Mouse (Mus musculus) cerebellum, postnatal 14 days (tissue): ENCODE results near the gene Abcf2.

ENCODE experiments used
- DNase-seq, 2 experiments: peaks; one replicate each; pipeline ENCODE4 v3.0.0; 2021; ENCODE audit warnings: mixed read lengths in 2 of 2

Gene Abcf2

DNA sequence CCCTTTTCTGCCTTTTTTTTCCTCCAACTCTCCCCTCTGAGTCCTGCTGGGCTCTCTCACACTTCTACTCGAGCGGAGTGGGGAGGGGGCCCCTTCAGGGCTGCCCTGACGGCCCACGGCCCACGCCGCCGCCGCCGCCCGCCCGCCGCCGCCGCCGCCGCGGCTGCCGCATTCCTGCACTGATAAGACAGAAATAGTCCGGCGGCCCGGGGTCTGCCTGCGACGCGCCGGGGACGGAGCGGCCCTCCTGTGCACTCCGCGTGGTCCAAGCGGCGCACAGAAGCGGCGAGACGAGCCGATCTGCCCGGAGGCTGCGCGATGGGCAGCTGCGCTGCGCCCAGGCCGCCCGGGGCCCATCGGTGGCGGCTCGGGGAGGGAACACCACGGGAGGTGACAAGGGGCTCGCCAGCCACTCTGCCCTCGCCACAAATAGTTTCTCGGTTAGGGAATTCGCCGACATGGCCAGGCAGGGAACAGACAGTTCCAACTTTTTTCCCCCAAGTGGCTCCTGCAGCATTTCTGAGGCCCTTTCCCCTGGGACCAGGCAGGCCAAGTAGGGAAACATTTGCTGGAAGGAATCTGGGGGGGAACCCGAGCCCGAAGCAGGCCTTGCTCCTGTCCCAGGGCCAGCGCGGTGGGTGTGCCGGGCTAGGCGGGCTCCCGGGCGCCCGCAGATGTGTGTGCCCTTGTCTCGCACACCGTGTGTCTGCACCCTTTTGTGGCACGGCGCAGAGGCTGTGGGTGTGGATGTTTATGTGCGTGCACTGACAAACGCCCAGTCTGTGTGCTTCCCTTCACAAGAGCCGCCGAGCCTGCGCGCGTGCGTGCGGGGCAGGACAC, 24.9 kb upstream of the Abcf2 start:
- peak; percentile 78 to 83 for DNase-seq

DNA sequence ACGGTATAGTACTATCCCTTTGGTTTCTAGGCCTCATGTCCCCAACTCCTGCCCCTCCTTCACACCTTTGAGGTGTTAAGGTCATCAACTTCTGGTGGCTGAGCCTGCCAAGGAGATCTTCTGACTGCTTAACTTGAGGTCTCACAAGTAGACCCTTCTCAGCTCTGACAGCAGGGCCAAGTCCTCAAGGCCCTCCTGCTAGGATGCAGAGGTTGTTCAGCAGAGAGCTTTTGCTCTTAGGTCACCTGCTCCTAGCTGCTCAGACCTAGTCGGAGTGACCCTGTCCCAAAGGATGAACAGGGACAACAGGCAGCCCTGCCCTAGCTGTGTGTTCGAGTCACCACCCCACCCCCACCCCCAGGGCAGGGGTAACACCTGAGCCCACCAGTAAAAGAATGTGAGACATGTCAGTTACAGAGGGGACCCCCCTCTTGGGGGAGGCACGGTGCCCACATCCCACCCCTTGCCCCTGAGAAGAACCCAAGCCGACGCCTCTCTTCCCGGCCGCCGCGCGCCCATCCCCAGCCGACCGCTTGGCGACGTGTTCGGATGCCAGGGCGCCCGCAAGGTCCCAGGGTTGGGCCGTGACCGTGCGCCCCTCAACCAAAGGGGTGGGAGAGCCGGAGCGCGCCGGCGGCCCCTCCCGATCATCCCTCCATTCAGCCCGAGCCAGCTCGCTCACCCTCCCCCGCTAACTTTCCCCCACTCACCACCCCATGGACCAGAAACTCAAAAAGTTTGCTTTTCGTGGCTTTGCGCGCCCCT, 24.0 kb upstream of the Abcf2 start:
- peak; percentile 59 to 63 for DNase-seq

DNA sequence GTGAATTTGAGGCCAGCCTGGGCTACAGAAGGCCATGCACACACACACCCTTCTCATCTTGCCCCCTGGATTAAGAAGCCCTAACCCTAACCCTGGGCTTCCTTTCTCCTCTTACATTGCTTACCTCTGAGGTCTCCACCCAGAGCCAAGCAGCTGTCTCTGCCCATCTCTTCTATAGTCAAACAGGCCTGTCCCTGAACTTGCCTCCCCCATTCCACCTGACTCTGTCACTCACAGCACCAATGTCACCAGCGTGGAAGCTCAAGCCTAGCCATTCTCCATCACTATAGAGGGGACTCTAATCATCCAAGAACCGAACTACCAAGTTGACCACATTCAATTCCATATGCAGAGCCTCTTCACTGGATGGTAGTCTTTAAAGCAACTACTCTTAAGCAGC, 23.0 kb upstream of the Abcf2 start:
- peak; percentile 10 to 31 for DNase-seq

DNA sequence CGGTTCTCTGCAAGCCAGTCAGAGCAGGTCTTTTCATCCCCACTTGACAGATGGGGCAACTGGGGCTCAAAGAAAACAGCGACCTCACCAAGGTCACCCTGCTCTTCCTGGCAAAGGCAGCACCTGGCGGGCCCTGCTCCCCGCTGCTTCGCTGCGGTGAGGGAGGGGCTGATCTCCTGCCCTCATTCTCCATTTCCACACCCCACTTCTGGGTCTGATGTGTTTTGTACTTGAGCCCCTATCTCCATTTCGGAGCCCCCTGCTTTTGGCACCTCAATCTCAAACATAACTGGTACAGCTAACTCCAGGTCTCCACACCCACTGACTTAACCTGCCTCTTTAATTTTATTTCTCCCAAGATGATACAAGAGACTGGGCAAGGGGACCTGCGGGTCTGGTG, 21.9 kb upstream of the Abcf2 start:
- DNase-seq: peak; percentile 44 to 59

DNA sequence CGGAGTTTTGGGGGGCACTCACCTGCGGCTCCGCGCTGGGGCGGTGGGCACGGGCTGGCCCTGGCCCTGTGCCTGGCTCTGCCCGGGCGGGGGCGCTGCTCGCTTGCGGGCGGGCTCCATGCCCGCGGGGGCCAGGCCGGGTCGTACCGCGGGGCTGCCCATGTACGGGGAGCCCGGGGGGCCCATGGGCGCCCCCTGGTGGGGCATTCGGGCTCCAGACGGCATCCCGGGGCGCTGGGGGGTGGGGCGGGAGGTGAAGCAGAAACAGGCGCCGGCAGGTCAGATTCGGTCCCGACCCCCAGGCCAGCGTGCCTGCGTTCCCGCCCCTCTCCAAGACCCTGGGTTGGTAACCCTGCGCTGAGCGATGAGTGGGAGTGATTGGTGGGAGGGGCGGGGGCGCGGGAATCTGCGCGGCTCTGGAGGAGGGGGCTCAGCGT, 21.3 kb upstream of the Abcf2 start:
- peak; percentile 75 to 82 for DNase-seq

DNA sequence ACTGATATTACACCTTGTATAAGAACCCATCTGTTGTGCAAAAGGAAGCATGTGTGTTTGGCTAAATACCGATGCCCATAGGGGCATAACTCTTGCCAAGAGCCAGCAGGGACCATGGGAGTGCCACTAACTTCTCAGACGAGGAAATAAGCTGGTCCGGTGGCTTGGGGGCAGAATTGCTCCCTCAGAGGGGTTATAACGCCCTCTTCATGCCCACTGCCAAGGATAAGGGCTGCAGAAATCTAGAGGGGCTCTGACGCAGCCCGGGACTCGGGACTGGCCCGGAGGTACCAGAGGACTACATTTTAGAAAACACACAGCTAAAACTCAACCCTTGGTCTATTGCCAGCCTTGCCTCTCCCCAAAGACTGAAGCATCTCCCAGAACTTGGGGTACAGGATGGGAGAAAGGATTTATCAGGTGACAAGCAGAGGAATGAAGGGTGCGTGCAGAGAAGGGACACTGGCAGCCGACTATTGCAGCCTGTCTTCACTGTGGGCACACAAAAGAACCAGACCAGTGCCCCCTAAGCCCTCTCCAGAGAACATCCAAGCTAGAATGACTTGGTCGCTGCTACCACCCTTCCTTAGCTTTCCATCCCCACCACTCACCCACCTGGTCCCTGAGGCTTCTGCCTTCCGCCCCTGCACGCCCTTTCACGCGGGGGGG, 20.8 kb upstream of the Abcf2 start:
- DNase-seq: peak; percentile 75 to 90

DNA sequence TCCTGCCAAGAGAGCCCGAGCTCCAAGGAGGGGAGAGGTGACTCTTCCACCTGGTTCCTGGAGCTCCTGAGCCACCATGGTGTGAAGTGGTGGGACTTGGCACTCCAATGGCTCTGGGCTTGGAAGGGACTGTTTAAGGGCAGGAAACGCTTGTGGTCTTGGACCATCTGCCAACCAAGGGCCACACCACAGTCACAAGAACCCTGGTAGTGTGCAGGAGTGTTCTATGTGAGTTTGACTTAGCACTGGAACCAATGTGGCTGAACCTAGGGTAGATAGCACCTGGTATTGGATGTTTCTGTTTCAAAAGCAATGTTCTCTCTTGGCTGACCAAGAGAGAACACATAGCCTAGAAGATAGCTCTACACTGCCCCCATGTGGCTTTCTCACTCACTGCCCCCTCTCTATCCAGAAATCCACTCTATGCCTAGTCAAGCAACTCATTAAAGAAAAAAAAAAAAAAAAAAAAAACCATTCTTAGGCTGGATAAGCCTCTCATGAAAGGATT, 20.0 kb upstream of the Abcf2 start:
- peak; percentile 87 to 90 for DNase-seq

DNA sequence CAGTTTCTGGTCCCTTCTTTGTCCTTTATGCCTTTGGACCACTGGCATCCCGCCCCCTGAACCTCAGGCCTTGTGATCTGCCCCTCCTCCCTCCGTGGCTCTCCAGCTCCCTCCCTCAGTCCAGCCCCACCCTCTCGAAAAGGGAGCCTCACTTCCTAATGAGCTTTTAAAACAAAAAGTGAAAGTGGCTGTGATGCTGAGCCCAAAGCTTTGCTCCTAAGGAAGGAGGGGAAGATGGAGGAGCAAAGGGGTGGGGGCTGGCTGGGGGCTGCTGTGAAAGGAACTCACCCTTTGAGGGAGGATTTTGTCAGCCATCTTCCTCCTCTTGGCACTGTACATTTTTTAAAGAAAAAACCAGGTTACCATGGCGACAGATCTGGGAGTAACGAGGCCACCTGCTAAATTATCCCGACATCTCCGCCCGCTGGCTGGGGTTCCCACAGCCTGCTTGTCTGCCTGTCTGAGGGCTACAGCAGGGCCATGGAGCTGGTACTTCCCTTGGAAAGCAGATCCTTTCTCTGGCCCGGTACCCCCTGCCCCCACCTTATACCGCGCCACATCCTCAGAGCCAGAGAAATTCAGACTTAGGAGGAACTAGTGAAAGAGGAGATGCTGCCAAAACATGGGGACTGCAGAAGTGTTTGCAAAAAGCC, 19.4 kb upstream of the Abcf2 start:
- DNase-seq: peak; percentile 69 to 76

DNA sequence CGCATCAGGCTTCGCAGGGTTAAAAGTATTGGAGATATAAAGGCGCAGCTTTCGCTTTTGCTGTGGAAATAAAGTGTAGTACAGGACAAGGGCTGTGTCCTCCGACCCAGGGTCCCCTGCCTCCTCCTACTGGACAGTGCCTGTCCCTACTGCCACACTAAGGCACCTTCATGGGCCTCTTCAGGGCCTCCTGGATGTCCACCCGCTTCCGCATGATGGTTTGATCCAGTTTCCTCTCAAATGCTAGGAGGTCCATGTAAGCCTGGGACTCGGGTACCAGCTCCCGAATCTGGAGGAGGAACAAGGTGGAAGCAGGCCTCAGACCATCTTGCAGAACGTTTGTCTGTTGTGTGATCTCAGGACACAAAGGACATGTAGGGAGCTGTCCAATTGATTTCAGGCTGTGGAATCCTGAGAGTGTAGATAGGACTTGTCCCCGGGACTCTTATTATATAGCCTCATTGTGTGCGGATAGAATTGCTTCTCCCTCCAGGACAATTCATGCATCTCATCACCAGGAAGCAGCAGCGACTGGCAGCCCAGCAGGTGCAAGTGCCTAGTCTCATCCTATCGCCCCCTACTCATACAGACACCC, 18.6 kb upstream of the Abcf2 start:
- DNase-seq: peak; percentile 26 to 36

DNA sequence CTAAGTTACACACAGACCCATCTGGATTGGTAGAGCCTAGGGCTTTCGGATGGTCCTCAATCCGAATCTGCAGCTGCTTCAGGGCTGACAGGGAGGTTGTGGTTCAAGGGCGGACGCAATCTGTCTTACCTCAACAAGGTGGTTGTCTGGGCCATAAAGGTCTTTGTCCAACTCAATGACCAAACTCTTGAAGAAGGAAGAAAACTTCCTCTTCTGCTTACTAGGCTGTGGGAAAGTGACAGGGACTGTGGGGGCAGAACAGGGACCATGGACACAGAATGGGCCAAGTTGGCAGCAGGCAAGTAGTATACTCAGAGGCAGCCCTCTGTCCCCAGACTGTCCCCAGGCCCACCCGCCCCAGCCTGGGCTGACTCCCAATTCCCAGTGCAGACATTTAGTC, 18.0 kb upstream of the Abcf2 start:
- peak in 1 of 2 experiments; percentile 6 for DNase-seq

DNA sequence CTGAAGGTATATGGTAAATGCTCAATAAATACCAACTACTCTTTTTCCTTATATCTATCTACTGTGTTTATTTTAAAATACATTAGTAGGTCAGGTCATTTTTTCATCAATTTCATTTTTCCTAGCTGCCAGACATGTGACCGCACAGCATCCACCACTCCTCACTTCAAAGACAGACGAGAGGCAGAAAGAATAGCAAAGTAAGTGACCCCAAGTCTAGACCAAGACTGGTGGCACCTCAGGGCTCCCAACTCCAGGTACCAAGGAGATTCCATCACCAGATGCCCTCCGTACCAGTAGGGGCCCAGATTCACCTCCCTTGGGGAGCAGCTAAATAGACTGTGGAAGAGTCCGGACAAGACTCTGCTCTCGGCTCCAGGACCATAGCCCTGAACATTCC, 17.1 kb upstream of the Abcf2 start:
- DNase-seq: no peak

DNA sequence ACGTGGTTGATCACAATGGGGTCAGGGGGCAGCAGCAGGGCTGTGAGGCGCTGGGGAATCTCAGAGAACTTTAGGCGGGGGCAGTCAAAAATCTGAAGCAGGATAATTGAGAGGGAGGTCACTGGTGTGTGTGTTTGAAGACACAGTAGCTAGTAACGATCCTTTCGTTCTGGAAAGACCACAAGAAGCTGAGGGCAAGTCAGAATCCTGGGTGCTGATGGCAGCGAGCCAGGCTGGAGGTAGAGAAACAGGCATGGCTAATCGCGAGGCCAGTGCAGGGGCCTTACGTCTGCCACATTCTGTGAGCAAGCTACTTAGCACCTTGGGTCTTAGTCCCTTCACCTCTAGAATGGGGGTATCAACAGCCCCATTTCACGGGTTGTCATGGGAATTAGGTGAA, 16.7 kb upstream of the Abcf2 start:
- peak in 1 of 2 experiments; percentile 36 for DNase-seq

DNA sequence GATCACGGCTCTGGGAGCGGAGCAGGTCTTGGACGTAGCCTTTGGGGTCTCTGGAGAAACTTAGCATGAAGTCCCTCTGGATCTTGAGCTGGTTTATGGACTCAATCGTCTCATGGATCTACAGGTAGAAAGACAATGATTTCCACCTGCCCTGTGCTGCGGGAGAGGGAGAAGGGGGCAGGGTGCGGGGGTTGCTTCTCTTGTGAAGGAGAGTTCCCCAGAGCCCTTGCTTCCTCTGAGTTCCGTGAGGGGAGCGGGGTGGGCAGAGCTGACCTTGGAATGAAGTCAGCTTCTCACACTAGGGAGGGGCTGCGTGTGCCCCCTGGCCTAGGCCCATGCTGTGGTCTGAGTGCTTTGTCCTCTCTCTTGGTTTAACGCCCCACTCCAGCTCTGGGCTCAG, 16.0 kb upstream of the Abcf2 start:
- DNase-seq: peak in 1 of 2 experiments; percentile 6

DNA sequence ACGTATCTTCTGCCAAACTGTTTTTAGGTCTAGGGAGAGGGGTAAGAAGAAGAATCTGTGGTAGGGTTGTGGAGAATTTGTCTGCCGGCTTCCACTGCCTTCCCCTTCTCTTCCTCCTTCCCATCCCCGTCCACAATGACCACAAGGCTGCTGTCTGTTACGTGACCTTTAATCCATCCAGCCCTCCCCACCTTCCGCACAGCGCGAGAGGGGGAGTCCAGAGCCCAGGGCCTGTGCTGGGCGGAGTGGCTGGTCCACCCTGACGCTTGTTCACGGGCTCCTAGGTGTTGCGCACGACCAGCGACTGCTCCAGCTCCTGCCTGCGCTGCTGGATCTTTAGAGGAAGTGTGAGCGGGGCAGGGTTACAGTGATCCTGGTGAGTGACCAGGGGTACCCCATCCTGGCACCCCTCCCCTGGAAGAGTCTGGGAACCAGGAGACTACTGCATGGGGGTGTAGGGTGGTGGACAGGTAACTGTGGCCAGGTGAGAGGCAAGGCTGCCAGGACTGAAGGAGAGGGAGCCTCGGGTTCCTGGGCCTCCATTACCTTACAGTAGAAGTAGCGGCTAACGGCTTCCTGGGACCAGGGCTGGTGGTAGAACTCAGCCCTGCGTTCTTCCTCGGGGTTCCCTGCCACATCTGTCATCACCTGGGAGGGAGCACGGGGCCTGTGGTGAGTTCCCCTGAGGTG, 15.3 kb upstream of the Abcf2 start:
- DNase-seq: peak in 1 of 2 experiments; percentile 24

DNA sequence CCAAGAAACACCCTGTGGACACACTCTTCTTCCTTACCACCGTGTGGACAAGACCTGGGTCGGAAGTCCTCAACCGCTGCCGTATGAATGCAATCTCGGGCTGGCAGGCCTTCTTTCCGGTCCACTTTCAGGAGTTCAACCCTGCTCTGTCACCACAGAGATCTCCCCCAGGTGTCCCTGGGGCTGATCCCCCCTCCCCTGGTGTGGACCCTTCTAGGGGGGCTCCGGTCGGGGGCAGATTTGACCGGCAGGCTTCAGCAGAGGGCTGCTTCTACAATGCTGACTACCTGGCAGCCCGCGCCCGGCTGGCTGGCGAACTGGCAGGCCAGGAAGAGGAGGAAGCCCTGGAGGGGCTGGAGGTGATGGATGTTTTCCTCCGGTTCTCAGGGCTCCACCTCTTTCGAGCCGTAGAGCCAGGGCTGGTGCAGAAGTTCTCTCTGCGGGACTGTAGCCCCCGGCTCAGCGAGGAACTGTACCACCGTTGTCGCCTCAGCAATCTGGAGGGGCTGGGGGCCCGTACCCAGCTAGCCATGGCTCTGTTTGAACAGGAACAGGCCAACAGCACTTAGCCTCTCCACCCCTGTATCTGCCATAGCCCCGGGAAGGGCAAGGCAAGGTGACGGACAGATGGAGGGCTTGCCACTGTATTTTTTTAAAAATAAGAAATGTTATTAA, 14.7 kb upstream of the Abcf2 start:
- peak in 1 of 2 experiments; percentile 31 for DNase-seq

DNA sequence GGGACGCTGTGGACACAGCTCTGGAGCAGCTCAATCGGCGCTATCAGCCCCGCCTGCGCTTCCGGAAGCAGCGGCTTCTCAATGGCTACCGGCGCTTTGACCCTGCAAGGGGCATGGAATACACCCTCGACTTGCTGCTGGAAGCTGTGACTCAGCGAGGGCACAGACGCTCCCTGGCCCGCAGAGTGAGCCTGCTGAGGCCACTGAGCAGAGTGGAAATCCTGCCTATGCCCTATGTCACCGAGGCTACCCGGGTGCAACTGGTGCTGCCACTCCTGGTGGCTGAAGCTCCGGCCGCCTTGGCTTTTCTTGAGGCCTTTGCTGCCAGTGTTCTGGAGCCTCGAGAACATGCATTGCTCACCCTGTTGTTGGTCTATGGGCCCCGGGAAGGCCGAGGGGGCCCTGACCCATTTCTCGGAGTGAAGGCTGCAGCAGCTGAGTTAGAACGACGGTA, 14.0 kb upstream of the Abcf2 start:
- DNase-seq: peak in 1 of 2 experiments; percentile 27

DNA sequence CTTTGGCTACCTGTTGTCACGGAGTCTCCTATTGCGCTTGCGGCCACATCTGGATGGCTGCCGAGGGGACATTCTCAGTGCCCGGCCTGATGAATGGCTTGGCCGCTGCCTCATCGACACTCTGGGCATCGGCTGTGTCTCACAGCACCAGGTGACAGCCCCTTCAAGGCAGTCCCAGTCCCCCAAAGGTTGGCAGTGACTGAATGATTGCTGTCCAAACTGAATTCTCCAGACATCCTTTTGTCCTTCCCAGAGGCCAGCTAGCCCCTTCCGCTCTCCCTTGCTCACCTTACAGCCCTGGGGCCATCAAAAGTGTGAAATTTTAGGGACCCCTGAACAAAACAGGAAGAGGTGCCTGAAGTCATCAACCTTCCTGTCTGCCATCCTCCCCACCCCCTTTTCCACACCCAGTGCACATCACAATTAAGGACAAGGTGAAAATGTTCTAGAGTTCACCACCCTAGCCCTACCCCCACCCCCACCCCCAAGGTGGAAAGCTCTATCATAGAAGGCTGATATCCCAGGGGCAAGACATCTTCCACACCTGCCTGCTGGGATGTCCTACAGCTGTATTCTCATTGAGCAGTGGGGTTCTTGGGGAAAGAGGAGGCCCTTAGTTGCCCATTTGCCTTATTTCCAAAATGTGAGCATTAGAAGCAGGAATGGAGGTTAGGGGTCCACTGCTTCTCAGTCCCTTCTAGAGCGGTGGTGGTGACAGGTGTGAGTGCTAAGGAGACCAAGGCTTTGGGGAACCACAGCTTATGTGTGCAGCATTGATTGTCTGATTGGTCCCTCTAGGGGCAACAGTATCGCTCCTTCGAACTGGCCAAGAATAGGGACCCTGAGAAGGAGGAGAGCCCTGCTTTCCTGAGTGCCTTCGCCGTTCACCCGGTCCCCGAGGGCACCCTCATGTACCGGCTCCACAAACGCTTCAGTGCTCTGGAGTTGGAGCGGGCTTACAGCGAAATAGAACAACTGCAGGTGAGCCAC, 12.5 kb upstream of the Abcf2 start:
- DNase-seq: peak in 1 of 2 experiments; percentile 4

DNA sequence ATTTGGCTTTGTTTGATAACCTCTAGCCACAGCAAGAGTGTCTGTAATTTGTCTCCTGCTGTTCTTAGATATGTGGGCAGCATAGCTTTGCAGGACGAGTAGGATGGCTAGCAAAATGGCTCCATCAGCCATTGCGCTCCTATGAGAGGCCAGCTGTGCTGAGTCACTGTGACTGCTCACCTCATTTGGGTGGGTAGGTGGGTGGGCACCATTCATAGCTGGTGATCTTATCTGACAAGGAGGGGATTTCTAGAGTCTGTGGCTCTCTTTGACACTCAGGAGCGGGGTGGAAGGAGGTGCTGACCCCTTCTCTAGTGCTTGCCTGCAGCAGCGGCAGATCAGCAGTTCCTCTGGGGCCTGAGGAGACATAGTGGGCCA, 9.9 kb upstream of the Abcf2 start:
- DNase-seq: peak in 1 of 2 experiments; percentile 20

DNA sequence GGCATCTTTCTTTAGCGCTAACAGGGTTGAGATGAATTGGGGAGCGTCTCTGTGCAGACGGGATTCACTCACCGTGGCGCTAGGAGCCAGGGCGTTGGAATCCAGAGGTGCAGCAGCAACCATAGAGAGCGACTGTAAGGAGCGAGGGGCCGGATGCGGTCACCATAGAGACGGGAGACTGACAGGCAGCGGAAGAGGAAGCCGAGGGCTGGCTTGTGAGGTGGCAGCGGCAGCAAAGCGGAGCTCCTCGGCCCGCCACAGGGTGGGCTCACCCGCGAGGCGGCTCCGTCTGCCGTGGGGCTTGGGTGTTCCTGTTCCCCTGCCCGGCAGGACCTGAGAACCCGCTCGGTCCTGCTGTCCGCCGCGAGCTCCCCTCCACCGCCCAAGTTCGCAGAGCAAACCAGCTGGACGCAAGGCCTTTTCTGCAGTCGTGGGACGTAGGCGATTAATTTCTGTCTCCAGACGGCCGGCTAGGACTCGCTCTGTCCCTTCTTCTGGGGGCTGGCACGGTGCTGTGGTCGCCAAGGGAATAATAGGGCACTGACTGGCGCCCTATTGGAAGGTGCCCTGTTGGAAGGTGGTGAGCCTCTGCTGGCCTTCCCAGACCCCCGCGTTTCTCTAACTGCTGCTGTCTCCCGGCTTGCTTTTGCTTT, 9.4 kb upstream of the Abcf2 start, which contains the start of gene Chpf2:
Chpf2 (plus strand) TSS at position 195 of the 653 bp plus-strand sequence.
- DNase-seq: peak; percentile 85 to 86
